Mouse (Mus musculus) limb, embryonic 13.5 days (tissue): Measurements from ENCODE around the gene Mms19. TPM values are rescaled to one million over a fixed set of nuclear protein-coding genes. Genes with fewer than 3 reads are reported as not detected.
"Not testable (repeated sequence)": the region's sequence is repeated elsewhere in the genome, so short reads cannot be mapped to it uniquely, and the experiment has no call there.

Source experiments
- ATAC-seq: fragments of 200-750 bp; cut with Nextera tagmentation; 2 replicates; pipeline ENCODE4 v1.8.0; 2017; ENCODE audit warnings: low read depth, moderate number of reproducible peaks, moderate TSS enrichment; ENCODE audit not compliant: low FRiP score
- H3K27ac ChIP-seq: fragments of 300-500 bp; sonication (generic); 2 replicates; pipeline ENCODE4 v1.5.1; 2015; ENCODE audit warnings: inconsistent platforms, mild to moderate bottlenecking, moderate library complexity
- H3K27me3 ChIP-seq: fragments of 300-500 bp; sonication (generic); 2 replicates; pipeline ENCODE4 v1.6.1; 2015; ENCODE audit warnings: mild to moderate bottlenecking, inconsistent platforms
- H3K36me3 ChIP-seq: fragments of 300-500 bp; sonication (generic); 2 replicates; pipeline ENCODE4 v1.6.1; 2015; ENCODE audit warnings: inconsistent platforms, mild to moderate bottlenecking, moderate library complexity
- H3K4me1 ChIP-seq: fragments of 300-500 bp; sonication (generic); 2 replicates; pipeline ENCODE4 v1.6.1; 2015; ENCODE audit warnings: inconsistent platforms
- H3K4me2 ChIP-seq: fragments of 300-500 bp; sonication (generic); replicated peaks from 2 replicates; pipeline ENCODE4 v1.6.1; 2015; ENCODE audit warnings: inconsistent platforms, mild to moderate bottlenecking, moderate library complexity
- H3K4me3 ChIP-seq: fragments of 300-500 bp; sonication (generic); 2 replicates; pipeline ENCODE4 v1.5.1; 2015; ENCODE audit warnings: moderate library complexity, mild to moderate bottlenecking, inconsistent platforms
- H3K9ac ChIP-seq: fragments of 300-500 bp; sonication (generic); 2 replicates; pipeline ENCODE4 v1.6.1; 2015; ENCODE audit warnings: mild to moderate bottlenecking, inconsistent platforms
- H3K9me3 ChIP-seq: fragments of 300-500 bp; sonication (generic); 2 replicates; pipeline ENCODE4 v1.6.1; 2016; ENCODE audit warnings: inconsistent platforms
- WGBS: fragments of 180-500 bp; shearing (Covaris S2); methylation state at CpG from one replicate; pipeline ENCODE4 v1.1.7; 2015; 5-methylcytosine and 5-hydroxymethylcytosine counted together
- polyA plus RNA-seq: library from polyadenylated mRNA; unstranded; fragments of >200 nt; fragmentation: Nextera tagmentation; extraction: Ambion mirVana; gene quantifications from 2 replicates; pipeline ENCODE4 v1.2.1, GENCODE M21; 2015

Gene Mms19
- polyA plus RNA-seq, 1 experiment from 2014 or later: 43.9 TPM

- peaks cover 28% of the 10 kb centered on the region for H3K4me1 ChIP-seq
- no peak overlapping the region for H3K4me3 ChIP-seq
- no peak overlapping the region for H3K4me2 ChIP-seq
- no peak overlapping the region for H3K9ac ChIP-seq
- no peak for ATAC-seq
- no peaks in the 10 kb centered on the region for H3K9me3 ChIP-seq
- peaks cover 47% of the 10 kb centered on the region for H3K36me3 ChIP-seq
- H3K27ac ChIP-seq: no peak overlapping the region
- no peaks in the 10 kb centered on the region for H3K27me3 ChIP-seq
- 75% methylated on average over 3 of the region's 3 CpGs for WGBS
These were observed 65.7 kb downstream of the Mms19 start for GRCm38 (mm10) chr19:41915294-41915693.

- ATAC-seq, H3K27ac ChIP-seq: not testable (repeated sequence)
These were observed 66.4 kb downstream of the Mms19 start for GRCm38 (mm10) chr19:41914592-41914882.

DNA sequence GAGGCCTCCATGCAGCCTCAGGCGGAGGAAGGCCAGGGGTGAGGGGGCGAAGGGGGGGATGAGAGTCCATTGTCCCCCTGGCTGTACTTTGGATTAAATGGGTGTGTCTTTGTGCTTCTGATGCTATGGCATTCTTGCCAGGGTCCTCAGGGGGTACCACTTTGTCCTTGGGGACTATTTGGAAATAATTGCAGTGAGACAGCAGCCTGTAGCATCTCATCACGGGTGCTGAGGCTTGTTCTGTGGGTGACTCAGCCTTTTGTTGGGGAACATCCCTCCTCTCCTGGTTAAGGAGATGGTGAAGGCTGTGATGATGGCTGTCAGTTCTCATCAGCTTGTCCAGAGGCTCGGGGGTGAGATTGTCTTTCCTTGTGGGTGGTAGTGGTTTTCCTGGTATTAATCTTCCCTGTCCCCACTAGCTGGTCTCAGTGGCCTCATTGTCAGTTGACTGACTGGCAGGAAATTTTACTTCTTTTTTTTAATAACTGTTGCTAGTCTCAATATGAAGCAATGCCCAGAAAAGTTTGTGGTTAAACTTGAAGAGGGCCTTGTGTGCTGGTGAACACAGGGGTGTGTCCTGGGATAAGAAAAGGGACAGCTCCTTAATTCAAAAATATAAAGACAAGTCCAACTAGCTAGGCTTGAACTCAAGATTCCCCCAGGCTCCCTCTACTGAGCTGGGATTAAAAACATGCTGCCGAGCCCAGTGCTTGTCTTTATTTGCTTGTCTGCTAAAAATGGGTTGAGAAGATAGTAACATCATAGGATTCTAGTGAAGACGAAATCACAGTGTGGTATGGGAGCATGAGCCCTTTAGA is 67.0 kb downstream of the Mms19 start:
- no peak overlapping the region for H3K27ac ChIP-seq
- peak overlapping the region; percentile 94 for H3K4me2 ChIP-seq
- no peaks in the 10 kb centered on the region for H3K9me3 ChIP-seq
- H3K4me3 ChIP-seq: peak overlapping the region; percentile 99
- H3K9ac ChIP-seq: peak overlapping the region; percentile 97
- no peaks in the 10 kb centered on the region for H3K27me3 ChIP-seq
- 50% methylated on average over 6 of the region's 6 CpGs for WGBS
- ATAC-seq: no peak
- H3K4me1 ChIP-seq: peaks cover 28% of the 10 kb centered on the region
- peaks cover 36% of the 10 kb centered on the region for H3K36me3 ChIP-seq

More at GRCm38 (mm10) chr19:41914592-41914882, 66.4 kb downstream of the Mms19 start:
- Histone ChIP-seq H3K4me1 (peaks cover 28% of the 10 kb centered on the region), H3K4me2 (peak overlapping the region; percentile 94), H3K36me3 (peaks cover 41% of the 10 kb centered on the region), H3K4me3 (peak overlapping the region; percentile 99)
- H3K9ac ChIP-seq, H3K27me3 ChIP-seq, H3K9me3 ChIP-seq: not testable (repeated sequence)

DNA sequence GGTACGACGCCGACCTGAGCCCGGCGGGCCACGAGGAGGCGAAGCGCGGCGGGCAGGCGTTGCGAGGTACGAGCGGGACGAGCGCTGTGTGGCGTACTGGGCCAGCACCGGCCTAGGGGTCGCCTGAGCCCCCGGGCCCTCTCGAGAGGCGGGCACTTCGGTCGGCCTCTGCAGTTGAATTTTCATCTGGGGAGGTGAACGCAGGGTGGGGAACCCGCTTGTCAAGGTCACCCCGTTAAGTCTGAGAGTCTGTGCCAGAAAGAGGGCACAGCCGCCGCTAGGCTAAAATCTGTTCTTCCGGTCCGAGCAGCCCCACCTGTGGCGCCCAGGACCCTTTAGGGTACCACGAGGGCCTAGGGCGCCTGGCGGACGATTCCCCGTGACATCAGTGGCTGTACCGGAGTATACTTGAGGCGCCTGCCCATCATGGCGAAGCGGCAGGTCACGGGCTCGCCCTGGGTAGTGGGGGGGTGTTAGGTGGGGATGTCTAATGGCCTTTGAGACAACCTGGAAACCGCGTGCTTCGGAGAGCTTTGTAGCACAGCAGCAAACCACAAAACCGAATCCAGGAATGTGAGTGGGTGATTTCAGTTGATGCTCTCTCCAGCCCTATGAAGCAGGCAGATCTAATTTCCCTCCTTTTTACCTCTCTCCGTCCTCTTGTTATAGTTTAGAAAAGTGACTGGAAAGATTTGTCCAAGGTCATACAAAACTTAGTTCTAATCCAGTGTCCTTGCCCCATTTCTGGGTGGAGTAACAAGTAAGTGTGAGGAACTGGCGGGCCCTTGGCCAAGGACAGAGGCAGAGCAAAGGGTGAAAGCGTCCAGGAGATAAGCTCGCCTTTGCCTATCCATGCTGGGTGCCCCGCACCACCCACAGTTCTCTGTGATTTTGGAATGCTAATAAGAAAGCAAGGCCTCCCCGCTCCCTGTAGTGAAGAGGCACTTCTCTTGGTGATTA is 68.6 kb downstream of the Mms19 start:
- Histone ChIP-seq H3K9ac (peak overlapping the region; percentile 97), H3K4me3 (peak overlapping the region; percentile 99), H3K27ac (peak overlapping the region; percentile 85), H3K4me2 (peak overlapping the region; percentile 94), H3K9me3 (no peaks in the 10 kb centered on the region), H3K4me1 (peaks cover 28% of the 10 kb centered on the region), H3K27me3 (no peaks in the 10 kb centered on the region), H3K36me3 (peaks cover 30% of the 10 kb centered on the region)
- under 1% methylated on average over 53 of the region's 53 CpGs for WGBS
- ATAC-seq: peak; percentile 76

GRCm38 (mm10) chr19:41911178-41912073 is 69.5 kb downstream of the Mms19 start, which contains the start of gene Pgam1:
TSS of gene Pgam1 (plus strand) at chr19:41911923.
- peak within 1 kb of the TSS; percentile 97 for H3K9ac ChIP-seq
- no peaks in the 10 kb centered on the region for H3K9me3 ChIP-seq
- peaks cover 28% of the 10 kb centered on the region for H3K4me1 ChIP-seq
- WGBS: 6% methylated on average over 53 of the region's 54 CpGs
- peak within 1 kb of the TSS; percentile 99 for H3K4me3 ChIP-seq
- H3K36me3 ChIP-seq: peaks cover 20% of the 10 kb centered on the region
- H3K27me3 ChIP-seq: no peaks in the 10 kb centered on the region
- peak within 1 kb of the TSS; percentile 93 for H3K27ac ChIP-seq
- peak within 1 kb of the TSS; percentile 94 for H3K4me2 ChIP-seq
- peak; percentile 93 for ATAC-seq

GRCm38 (mm10) chr19:41910396-41910795 is 70.6 kb downstream of the Mms19 start:
- Histone ChIP-seq H3K9me3 (no peaks in the 10 kb centered on the region), H3K4me2 (no peak overlapping the region), H3K9ac (no peak overlapping the region), H3K27me3 (no peaks in the 10 kb centered on the region), H3K36me3 (peaks cover 12% of the 10 kb centered on the region), H3K27ac (no peak overlapping the region), H3K4me1 (peaks cover 28% of the 10 kb centered on the region), H3K4me3 (no peak overlapping the region)
- no peak for ATAC-seq
- 85% methylated on average over 2 of the region's 2 CpGs for WGBS

DNA sequence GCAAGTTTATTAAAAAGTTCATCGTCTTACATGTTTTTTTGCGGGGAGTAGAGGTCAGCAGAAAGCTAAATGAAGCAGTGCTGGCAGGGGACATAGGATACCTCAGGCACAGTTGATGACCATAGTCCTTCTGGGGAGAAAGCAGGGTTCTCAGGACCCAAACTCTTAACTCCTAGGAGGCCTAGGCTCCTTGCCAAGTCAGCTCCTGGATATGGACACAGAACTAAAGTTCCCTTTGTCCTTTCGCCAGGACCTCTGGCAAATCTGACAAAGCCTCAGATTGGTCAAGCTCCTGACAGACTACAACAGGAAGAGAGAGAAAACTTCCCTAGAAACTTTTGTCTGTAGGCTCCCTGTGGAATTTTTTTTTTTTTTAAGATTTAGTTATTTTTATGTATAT is 72.2 kb downstream of the Mms19 start:
- WGBS: 77% methylated on average over 3 of the region's 3 CpGs
- H3K9me3 ChIP-seq: no peaks in the 10 kb centered on the region
- no peaks in the 10 kb centered on the region for H3K27me3 ChIP-seq
- no peak overlapping the region for H3K27ac ChIP-seq
- no peak overlapping the region for H3K4me3 ChIP-seq
- H3K4me2 ChIP-seq: no peak overlapping the region
- H3K9ac ChIP-seq: no peak overlapping the region
- ATAC-seq: no peak
- peaks cover 11% of the 10 kb centered on the region for H3K4me1 ChIP-seq
- H3K36me3 ChIP-seq: peaks cover 3% of the 10 kb centered on the region; the same call in 1 of the 2 replicates

GRCm38 (mm10) chr19:41907079-41907760 is 73.7 kb downstream of the Mms19 start:
- no peak for ATAC-seq
- WGBS: 56% methylated on average over 8 of the region's 8 CpGs
- no peaks in the 10 kb centered on the region for H3K27me3 ChIP-seq
- H3K4me3 ChIP-seq: no peak overlapping the region
- H3K9ac ChIP-seq: no peak overlapping the region
- H3K4me1 ChIP-seq: no peaks in the 10 kb centered on the region
- H3K36me3 ChIP-seq: no peaks in the 10 kb centered on the region
- no peak overlapping the region for H3K27ac ChIP-seq
- H3K4me2 ChIP-seq: no peak overlapping the region
- H3K9me3 ChIP-seq: no peaks in the 10 kb centered on the region

GRCm38 (mm10) chr19:41906311-41907078 is 74.5 kb downstream of the Mms19 start:
- WGBS: 55% methylated on average over 6 of the region's 6 CpGs

GRCm38 (mm10) chr19:41905246-41905645 is 75.7 kb downstream of the Mms19 start:
- Histone ChIP-seq H3K4me2 (no peak overlapping the region), H3K27ac (no peak overlapping the region), H3K9ac (no peak overlapping the region), H3K27me3 (no peaks in the 10 kb centered on the region), H3K4me3 (no peak overlapping the region), H3K36me3 (no peaks in the 10 kb centered on the region), H3K9me3 (no peaks in the 10 kb centered on the region), H3K4me1 (no peaks in the 10 kb centered on the region)
- ATAC-seq: no peak
- 86% methylated on average over 2 of the region's 2 CpGs for WGBS

More at GRCm38 (mm10) chr19:41906311-41907078, 74.5 kb downstream of the Mms19 start:
- no peaks in the 10 kb centered on the region for H3K4me1 ChIP-seq
- no peaks in the 10 kb centered on the region for H3K27me3 ChIP-seq
- no peak overlapping the region for H3K4me3 ChIP-seq
- no peaks in the 10 kb centered on the region for H3K9me3 ChIP-seq
- H3K27ac ChIP-seq: no peak overlapping the region
- no peak for ATAC-seq
- no peak overlapping the region for H3K4me2 ChIP-seq
- H3K36me3 ChIP-seq: no peaks in the 10 kb centered on the region
- H3K9ac ChIP-seq: no peak overlapping the region
